Mouse (Mus musculus): ENCODE data around the gene Knstrn. TPM values are rescaled to one million over a fixed set of nuclear protein-coding genes. Genes with fewer than 3 reads are reported as not detected.

The Knstrn gene
- polyA plus RNA-seq, 1 experiment from 2014 or later, result 29.0 TPM

DNA sequence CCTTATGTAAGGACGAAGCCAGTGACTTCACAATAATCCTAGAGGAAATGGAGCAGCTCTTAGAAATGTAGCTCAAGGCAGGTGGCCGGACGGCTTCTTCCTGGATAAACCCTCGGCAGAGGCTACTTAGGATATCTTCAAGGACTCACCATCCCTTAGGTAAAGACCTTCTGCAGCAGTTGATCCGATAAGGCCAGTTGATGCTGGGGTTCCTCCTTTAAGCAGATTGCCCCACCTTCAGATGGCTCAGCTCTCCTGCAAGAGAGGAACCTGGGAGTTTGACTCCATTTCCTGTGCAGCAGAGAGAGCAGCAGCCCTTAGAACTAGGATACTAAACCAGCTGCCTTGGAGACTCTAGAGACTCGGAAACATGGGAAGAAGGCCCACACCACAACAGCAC is 20.3 kb downstream of the Knstrn start:
- no peaks in the 10 kb centered on the region for H3K27me3 ChIP-seq (ENCODE audit: control insufficient read depth, insufficient read depth, low read length)
- DNase-seq (ENCODE audit: low spot score) (no peak), ATAC-seq (ENCODE audit: low FRiP score, low TSS enrichment) (no peak)
- no peaks in the 10 kb centered on the region for H3K36me3 ChIP-seq (ENCODE audit: control insufficient read depth, insufficient read depth, low read length)
- TF ChIP-seq CTCF (IDR thresholded peaks at IDR 0.05; ENCODE audit: low read depth) (no peak), EP300 (optimal IDR thresholded peaks at IDR 0.05) (no peak)
- WGBS, result 86% methylated on average over 6 of the region's 6 CpGs
- no peak overlapping the region for H3K4me2 ChIP-seq (replicated peaks; ENCODE audit: low read depth)
- H3K27ac ChIP-seq (replicated peaks), result no peak overlapping the region
- H3K4me3 ChIP-seq (ENCODE audit: low read depth, low read length), result no peak overlapping the region
- H3K9me3 ChIP-seq (ENCODE audit: control insufficient read depth, low read length), result no peaks in the 10 kb centered on the region
- no peaks in the 10 kb centered on the region for H3K4me1 ChIP-seq (replicated peaks; ENCODE audit: control insufficient read depth, insufficient read depth)
- H3K9ac ChIP-seq (ENCODE audit: low read length), result no peak overlapping the region

GRCm38 (mm10) chr2:118835115-118835514 is 21.3 kb downstream of the Knstrn start:
- Histone ChIP-seq H3K9ac (ENCODE audit: low read length) (no peak overlapping the region), H3K4me3 (ENCODE audit: low read depth, low read length) (no peak overlapping the region), H3K4me1 (replicated peaks; ENCODE audit: control insufficient read depth, insufficient read depth) (no peaks in the 10 kb centered on the region), H3K4me2 (replicated peaks; ENCODE audit: low read depth) (no peak overlapping the region), H3K36me3 (ENCODE audit: control insufficient read depth, insufficient read depth, low read length) (no peaks in the 10 kb centered on the region), H3K27ac (replicated peaks) (no peak overlapping the region), H3K9me3 (ENCODE audit: control insufficient read depth, low read length) (no peaks in the 10 kb centered on the region), H3K27me3 (ENCODE audit: control insufficient read depth, insufficient read depth, low read length) (no peaks in the 10 kb centered on the region)
- WGBS, result 43% methylated on average over 6 of the region's 6 CpGs
- no peak for TF ChIP-seq EP300 (optimal IDR thresholded peaks at IDR 0.05)
- TF ChIP-seq CTCF (IDR thresholded peaks at IDR 0.05; ENCODE audit: low read depth), result no peak
- no peak for DNase-seq (ENCODE audit: low spot score)
- peak; percentile 64; the same call in 1 of the 2 replicates for ATAC-seq (ENCODE audit: low FRiP score, low TSS enrichment)

- H3K36me3 ChIP-seq (ENCODE audit: control insufficient read depth, insufficient read depth, low read length), result no peaks in the 10 kb centered on the region
- WGBS, result 33% methylated on average over 5 of the region's 5 CpGs
- TF ChIP-seq CTCF (IDR thresholded peaks at IDR 0.05; ENCODE audit: low read depth), result no peak
- TF ChIP-seq EP300 (optimal IDR thresholded peaks at IDR 0.05), result no peak
Measured at GRCm38 (mm10) chr2:118838330-118838729, 24.5 kb downstream of the Knstrn start.

DNA sequence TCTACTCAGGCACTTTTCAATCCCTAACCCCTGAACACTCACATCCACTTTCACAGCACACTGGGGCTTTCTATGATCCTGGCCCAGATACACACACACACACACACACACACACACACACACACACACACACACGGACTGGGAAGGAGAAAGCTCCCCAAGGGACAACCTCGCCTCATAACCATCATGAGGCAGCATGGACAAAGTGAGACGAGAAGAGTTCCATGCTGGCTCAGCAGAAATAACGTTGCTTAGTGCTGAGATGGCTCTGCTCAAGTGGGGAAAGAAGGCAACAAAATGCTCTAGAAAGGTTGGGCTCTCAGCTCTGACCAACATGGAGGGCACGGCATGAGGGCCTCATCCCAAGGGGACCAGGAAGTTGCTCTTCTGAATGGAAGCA is 27.4 kb downstream of the Knstrn start:
- DNase-seq (ENCODE audit: low spot score) (no peak), ATAC-seq (ENCODE audit: low FRiP score, low TSS enrichment) (no peak)
- Histone ChIP-seq H3K4me3 (ENCODE audit: low read depth, low read length) (no peak overlapping the region), H3K27me3 (ENCODE audit: control insufficient read depth, insufficient read depth, low read length) (no peaks in the 10 kb centered on the region), H3K36me3 (ENCODE audit: control insufficient read depth, insufficient read depth, low read length) (no peaks in the 10 kb centered on the region), H3K9me3 (ENCODE audit: control insufficient read depth, low read length) (no peaks in the 10 kb centered on the region), H3K9ac (ENCODE audit: low read length) (no peak overlapping the region), H3K27ac (replicated peaks) (no peak overlapping the region), H3K4me1 (replicated peaks; ENCODE audit: control insufficient read depth, insufficient read depth) (no peaks in the 10 kb centered on the region), H3K4me2 (replicated peaks; ENCODE audit: low read depth) (no peak overlapping the region)
- TF ChIP-seq EP300 (optimal IDR thresholded peaks at IDR 0.05), result no peak
- TF ChIP-seq CTCF (IDR thresholded peaks at IDR 0.05; ENCODE audit: low read depth), result no peak
- WGBS, result 71% methylated on average over 5 of the region's 5 CpGs

More at GRCm38 (mm10) chr2:118838330-118838729, 24.5 kb downstream of the Knstrn start:
- Histone ChIP-seq H3K9me3 (ENCODE audit: control insufficient read depth, low read length) (no peaks in the 10 kb centered on the region), H3K9ac (ENCODE audit: low read length) (no peak overlapping the region), H3K4me3 (ENCODE audit: low read depth, low read length) (no peak overlapping the region), H3K27me3 (ENCODE audit: control insufficient read depth, insufficient read depth, low read length) (no peaks in the 10 kb centered on the region), H3K4me2 (replicated peaks; ENCODE audit: low read depth) (no peak overlapping the region), H3K27ac (replicated peaks) (no peak overlapping the region), H3K4me1 (replicated peaks; ENCODE audit: control insufficient read depth, insufficient read depth) (no peaks in the 10 kb centered on the region)
- ATAC-seq (ENCODE audit: low FRiP score, low TSS enrichment), result no peak
- no peak for DNase-seq (ENCODE audit: low spot score)

DNA sequence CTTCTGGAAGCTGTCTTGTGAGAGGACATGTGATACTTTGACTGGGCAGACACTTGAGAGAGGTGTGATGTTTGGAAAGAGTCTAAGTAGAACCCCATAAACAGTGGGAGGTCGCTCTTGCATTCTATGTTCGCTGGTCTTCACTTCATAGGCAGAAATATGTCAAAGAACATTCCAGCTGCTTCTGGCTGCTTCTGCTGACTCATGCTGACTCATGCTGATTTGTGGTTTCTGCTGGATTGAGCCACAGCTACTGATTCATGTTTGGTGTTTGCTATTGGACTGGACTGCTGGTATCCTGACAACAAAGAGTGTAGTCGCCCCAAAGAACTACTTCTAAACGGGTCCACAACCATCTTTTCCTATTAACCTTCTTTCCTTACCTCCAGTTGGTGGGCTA is 28.0 kb downstream of the Knstrn start:
- WGBS, result 69% methylated on average over 4 of the region's 4 CpGs
- ATAC-seq (ENCODE audit: low FRiP score, low TSS enrichment) (0 out of 2 replicates have a peak, but pooled peaks have one; percentile 26), DNase-seq (ENCODE audit: low spot score) (peak; percentile 31)
- H3K4me2 ChIP-seq (replicated peaks; ENCODE audit: low read depth), result no peak overlapping the region
- no peak overlapping the region for H3K9ac ChIP-seq (ENCODE audit: low read length)
- no peak overlapping the region for H3K27ac ChIP-seq (replicated peaks)
- no peak for TF ChIP-seq CTCF (IDR thresholded peaks at IDR 0.05; ENCODE audit: low read depth)
- no peak for TF ChIP-seq EP300 (optimal IDR thresholded peaks at IDR 0.05)
- H3K4me1 ChIP-seq (replicated peaks; ENCODE audit: control insufficient read depth, insufficient read depth), result no peaks in the 10 kb centered on the region
- no peaks in the 10 kb centered on the region for H3K27me3 ChIP-seq (ENCODE audit: control insufficient read depth, insufficient read depth, low read length)
- no peak overlapping the region for H3K4me3 ChIP-seq (ENCODE audit: low read depth, low read length)
- no peaks in the 10 kb centered on the region for H3K36me3 ChIP-seq (ENCODE audit: control insufficient read depth, insufficient read depth, low read length)
- no peaks in the 10 kb centered on the region for H3K9me3 ChIP-seq (ENCODE audit: control insufficient read depth, low read length)

DNA sequence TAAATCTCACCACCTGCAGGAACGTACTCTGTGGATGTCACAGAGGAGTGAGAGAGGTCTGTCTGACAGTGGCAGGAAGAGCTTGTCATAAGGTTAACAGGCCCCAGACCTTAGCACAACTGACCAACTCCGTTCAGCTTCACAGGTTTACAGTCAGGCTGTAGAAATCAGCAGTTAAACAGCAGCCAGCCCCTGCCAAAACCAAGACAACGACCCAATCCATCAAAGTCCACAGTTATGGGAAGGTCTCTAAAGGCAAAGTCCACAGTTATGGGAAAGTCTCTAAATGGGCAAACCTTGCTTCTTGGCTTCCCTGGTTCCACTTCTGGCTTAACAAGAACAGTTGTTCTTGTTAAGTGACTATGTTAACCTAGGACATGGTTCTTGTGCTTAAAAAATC is 30.6 kb downstream of the Knstrn start:
- 80% methylated on average over 3 of the region's 3 CpGs for WGBS
- TF ChIP-seq EP300 (optimal IDR thresholded peaks at IDR 0.05) (no peak), CTCF (IDR thresholded peaks at IDR 0.05; ENCODE audit: low read depth) (no peak)
- ATAC-seq (ENCODE audit: low FRiP score, low TSS enrichment) (no peak), DNase-seq (ENCODE audit: low spot score) (no peak)
- no peak overlapping the region for H3K27ac ChIP-seq (replicated peaks)
- H3K27me3 ChIP-seq (ENCODE audit: control insufficient read depth, insufficient read depth, low read length), result no peaks in the 10 kb centered on the region
- no peaks in the 10 kb centered on the region for H3K36me3 ChIP-seq (ENCODE audit: control insufficient read depth, insufficient read depth, low read length)
- no peaks in the 10 kb centered on the region for H3K9me3 ChIP-seq (ENCODE audit: control insufficient read depth, low read length)
- no peak overlapping the region for H3K9ac ChIP-seq (ENCODE audit: low read length)
- H3K4me2 ChIP-seq (replicated peaks; ENCODE audit: low read depth), result no peak overlapping the region
- H3K4me3 ChIP-seq (ENCODE audit: low read depth, low read length), result no peak overlapping the region
- no peaks in the 10 kb centered on the region for H3K4me1 ChIP-seq (replicated peaks; ENCODE audit: control insufficient read depth, insufficient read depth)

Data from stomach, postnatal 0 days (tissue).